Mouse (Mus musculus): ENCODE measurements around the gene Cela1. TPM values are rescaled to one million over a fixed set of nuclear protein-coding genes. Genes with fewer than 3 reads are reported as not detected.

Gene Cela1
- total RNA-seq, 2 experiments from 2014 or later, result not detected

DNA sequence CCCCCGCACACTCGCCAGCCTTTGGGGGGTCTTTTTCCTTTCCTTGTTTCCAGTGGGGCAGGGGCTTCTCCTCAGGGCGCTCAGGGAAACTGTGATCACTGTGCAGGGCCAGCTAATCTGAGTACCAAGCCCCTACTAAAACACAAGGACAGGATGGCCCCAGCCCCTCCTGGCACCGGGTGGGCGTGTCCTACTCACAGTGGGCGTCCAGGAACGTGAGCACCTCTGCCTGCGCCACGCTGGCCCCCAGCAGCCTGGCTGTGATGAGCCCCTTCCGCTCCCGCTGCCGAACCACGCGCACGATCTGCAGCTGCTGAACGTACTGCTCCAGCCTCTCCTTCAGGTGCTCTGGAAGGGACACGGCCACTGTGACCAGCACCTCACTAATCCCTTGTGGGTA, 16.2 kb upstream of the Cela1 start:
- no peak for DNase-seq

DNA sequence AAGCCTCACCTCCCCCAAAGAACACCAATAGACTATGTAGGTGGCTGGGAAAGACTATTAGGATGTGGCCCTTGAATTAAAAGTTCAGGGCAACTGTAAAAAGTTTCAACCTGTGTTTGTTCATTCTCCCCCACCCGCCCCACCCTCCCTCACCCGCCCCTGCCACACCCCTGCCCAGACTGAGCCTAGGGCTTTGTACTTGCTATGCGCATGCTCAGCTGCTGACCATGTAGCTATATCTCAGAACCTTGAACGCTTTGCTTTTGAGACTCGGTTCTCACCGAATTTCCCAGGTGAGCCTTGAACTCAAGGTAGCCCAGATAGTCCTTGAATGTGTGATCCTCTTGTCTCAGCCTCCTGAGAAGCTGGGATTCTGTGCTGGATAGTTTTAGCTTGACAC, 14.1 kb upstream of the Cela1 start:
- no peak for DNase-seq

DNA sequence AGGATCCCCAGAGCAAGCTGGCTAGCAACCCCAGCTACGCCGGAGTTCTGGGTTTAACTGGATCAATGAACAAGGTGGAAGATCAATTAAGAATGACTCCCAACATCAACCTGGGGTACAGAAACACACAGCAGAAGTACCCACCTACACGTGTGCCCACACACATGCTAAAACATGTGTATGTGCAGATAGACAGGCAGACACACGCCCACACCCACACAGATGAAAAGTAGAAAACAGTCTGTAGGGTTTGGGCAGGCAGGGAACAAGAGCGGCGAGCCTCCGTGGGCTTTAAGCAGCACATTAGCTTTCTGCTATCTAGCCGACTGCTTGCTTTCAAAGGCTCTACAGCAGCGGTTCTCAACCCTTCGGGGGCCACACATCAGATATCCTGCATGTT, 13.4 kb upstream of the Cela1 start:
- no peak for DNase-seq

DNA sequence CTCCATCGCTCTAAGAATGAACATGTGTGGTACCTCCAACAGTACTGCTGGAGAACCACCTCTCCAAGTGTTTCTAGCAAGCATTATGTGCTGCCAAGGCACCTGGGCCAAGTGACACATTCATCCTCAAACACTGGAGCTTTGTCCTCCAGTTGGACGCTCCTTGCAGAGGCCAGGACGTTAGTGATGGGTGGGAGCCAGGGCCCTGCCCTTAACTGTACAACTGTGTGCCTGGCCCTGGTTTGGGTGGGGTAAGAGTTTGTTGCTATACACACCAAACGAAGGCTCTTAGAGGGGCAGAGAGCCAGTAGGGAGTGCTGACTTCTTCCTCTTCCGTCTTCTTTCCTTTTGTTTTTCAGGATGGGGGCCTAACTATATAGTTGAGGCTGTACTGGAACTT, 12.7 kb upstream of the Cela1 start:
- DNase-seq, result no peak

DNA sequence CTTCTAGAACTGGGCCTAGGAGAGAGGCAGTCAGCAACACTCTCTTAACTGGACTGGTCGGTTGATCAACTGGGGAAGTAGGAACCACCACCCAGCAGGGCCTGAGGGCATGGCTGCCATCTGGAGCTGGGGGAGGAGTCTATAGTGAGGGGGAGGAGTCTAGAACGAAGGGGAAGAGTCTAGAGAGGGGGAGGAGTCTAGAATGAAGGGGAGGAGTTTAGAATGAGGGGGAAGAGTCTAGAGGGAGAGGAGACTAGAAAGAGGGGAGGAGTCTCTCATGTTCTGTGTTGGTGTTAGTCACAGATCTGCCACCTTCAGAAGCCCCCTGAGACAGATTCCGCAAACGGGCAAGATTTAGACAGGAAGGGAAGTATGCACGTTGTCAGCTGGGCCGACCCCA, 11.7 kb upstream of the Cela1 start:
- no peak for DNase-seq

GRCm38 (mm10) chr15:100698078-100698477, 10.4 kb upstream of the Cela1 start:
- no peak for DNase-seq

DNA sequence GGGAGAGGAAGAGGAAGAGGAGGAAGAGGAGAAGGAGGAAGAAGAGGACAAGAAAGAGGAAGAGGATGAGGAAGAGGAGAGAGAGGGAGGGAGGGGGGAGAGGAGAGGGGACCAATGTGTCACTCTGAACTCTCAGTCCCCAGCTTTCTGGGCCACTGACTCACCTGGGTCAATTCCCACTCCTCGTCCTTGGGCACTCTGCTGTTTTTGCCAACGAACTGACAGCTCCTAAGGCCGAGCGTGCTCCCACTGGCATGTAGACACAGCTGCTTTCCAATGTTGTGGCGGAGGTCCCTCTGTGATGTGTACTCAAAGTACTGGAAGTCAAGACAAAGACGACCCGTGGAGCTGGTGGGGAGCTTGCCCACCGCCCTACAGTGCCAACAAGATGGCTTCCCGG, 6.7 kb upstream of the Cela1 start:
- DNase-seq, result no peak

DNA sequence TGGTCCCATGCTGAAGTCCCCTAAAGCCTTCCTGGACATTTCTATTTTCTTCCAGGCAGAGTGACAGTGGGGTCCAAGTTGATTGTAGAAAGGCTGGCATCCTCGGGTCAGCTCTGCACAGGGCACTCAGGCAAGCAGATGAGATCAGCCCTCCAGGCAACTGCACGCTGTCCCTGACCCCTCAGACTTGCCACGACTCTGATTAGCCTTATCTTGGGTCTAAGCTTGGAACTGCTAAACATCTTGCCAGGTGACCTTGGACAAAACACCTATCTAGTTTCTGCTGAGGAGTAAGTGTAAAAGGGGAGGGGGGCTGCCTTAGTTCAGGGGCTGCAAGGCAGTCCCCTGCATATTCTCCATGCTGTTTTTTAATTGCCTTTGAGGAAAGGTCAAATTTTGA, 4.3 kb upstream of the Cela1 start:
- DNase-seq, result no peak

- no peak for DNase-seq
These were observed 732 bp downstream of the Cela1 start for GRCm38 (mm10) chr15:100686989-100687388.

DNA sequence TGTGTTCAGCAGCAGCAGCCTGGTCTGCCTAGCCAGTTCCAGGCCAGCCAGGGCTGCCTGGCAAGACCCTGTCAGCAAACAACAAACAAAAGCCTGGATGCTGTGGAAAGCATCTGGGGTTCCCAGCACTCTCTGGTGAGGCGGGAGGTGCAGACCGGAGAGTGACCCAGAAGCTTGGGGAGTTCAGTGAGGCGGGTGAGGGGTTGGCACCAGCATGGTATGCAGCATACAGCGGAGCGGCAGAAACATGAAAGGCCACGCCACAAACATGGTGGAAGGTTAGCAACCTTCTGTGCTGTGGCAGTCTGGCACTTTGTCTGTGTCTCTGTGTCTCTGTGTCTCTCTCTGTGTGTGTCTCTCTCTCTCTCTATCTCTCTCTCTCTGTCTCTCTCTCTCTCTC, 1.3 kb downstream of the Cela1 start:
- no peak for DNase-seq

GRCm38 (mm10) chr15:100685849-100686248, 1.9 kb downstream of the Cela1 start:
- no peak for DNase-seq

DNA sequence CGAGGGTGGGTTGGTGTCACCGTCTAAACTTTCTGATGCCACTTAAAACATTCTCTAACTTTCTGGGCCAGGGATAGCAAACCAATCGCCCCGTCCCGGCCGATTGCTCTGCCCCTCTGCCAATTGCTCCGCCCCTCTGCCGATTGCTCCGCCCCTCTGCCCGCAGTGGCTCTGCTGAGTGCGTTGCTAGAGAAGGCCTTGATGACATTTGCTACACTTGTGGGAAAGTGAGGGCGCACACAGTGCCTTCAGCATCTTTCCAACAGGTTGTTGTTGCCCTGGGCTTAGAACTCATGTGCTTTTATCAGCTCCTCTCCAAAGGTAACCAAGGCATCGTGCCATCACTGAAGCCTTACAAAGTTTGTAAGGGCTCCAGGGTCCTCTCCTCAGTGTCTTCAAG, 2.5 kb downstream of the Cela1 start:
- DNase-seq, result no peak

DNA sequence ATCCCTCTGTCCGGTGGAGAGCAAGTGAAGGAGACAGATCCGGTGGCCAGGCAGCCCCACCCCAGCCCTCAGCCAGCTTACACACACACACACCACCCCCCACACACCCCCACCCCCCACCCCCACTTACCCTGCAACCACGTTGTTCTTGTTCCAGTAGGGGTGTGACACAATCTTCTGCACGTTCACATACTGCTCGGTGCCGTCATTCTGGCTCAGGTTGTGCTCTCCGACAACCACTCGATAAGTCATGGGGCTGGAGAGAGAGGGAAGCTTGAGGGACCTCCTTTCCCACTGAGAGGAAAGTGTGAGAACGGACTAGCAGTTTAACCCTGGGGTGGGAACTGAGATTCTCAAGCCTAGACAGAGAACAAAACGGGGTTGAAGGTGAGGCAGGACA, 3.3 kb downstream of the Cela1 start:
- no peak for DNase-seq

DNA sequence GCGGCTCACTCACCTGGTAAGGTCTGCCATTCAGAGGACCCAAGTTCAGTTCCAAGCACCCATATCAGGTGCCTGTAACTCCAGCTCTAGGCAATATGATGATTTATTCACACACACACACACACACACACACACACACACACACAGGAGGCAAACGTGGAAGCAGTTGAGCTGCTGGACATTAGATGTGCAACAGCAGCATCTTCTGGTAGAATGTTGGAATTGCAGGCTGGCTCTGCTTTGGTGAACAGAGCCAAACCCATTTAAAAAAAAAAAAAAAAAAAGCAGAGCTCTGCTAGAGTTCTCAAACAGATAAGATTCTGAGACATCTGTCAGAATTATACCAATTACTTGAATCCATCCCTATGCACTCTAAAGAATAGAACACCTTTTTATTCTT, 4.7 kb downstream of the Cela1 start:
- peak; percentile 47 for DNase-seq

DNA sequence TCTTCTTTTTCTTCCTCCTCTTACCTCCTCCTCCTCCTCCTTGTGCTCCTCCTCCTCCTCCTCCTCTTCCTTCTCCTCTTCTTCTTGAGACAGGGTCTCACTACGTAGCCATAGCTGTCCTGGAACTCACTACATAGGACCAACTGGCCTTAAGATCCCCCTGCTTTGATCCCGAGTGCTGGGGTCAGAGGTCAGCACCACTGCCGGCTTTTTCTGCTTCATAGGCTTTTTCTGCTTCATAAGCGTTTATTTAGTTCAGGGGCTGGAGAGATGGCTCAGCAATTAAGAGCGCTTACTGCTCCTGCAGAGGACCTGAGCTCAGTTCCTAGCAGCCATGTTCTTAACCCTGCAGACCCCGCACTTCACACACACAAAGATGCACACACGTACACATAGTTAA, 6.0 kb downstream of the Cela1 start:
- no peak for DNase-seq

GRCm38 (mm10) chr15:100680381-100680780, 7.3 kb downstream of the Cela1 start:
- no peak for DNase-seq

DNA sequence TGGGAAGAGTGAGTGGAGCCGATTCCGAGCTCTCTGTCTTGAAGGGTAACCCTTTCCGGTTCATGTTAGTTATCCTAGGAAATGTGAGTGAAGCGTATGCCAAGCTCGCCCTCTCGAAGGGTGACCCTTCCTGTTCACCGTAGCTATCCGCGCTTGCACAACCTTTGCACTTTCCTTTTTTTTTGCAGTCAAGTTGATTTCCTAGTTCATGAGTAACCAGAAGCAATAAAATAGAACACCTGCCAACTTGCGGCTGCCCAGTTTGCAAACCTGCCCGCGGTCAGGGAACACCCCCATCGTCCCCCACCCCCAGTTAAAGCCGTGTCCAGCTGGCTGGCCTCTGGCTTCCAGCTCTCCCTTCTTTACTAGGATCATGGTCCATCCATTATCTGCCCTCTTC, 8.7 kb downstream of the Cela1 start:
- no peak for DNase-seq

DNA sequence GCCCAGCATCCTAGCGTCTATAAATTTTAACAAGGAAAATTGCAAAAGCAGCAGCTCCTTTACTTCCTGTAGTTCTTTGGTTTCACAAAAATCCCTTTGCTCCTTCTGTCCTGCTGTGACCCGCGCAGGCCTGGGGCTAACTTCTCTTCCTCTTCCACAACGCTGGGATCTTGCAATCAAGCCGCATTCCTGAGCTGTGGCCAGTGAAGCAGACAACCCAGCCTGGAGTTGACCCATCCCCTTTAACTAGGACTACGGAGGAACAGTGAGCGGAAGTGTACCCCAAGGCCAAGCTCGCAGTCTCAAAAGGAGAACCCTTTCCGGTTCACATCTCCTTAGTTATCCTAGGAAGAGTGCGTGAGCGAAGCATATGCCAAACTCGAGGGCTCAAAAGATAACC, 9.1 kb downstream of the Cela1 start:
- DNase-seq, result no peak

- DNase-seq, result no peak
These were observed 10.0 kb downstream of the Cela1 start for GRCm38 (mm10) chr15:100677675-100678074.

DNA sequence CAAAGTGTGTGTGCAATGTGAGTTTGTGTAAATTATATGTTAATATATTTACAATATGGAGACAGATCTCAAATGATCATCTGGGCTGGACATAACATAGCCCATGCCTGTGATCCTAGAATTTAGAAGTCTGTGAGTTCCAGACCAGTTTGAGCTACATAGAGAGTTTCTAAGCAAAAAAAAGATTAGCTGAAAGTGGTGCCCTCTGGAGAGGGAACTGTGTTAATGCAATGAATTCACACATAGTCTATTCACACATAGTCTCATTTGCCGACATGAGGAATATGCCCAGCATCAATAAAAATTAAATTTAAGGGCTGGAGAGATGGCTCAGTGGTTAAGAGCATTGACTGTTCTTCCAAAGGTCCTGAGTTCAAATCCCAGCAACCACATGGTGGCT, 11.2 kb downstream of the Cela1 start:
- DNase-seq, result no peak

- DNase-seq, result no peak
These were observed 12.2 kb downstream of the Cela1 start for GRCm38 (mm10) chr15:100675486-100675885.

DNA sequence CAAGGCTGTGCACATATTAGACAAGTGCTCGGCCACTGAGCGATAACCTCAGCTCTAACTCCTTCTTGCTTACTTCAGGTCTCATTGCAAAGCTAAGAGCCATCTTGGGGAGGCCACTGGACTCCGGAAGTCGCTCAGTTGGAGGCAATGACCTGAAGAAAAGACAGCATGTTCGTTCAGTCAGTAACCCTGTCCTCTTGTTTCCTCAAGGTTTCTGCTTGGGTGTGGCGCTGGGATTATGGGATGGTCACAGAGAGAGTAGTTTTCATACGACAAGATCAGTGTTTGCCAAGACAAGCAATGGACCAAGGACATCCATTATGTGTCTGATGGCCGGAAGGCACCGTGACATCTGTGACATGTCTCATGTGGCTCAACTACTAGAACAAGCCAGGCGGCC, 13.2 kb downstream of the Cela1 start:
- DNase-seq, result no peak

DNA sequence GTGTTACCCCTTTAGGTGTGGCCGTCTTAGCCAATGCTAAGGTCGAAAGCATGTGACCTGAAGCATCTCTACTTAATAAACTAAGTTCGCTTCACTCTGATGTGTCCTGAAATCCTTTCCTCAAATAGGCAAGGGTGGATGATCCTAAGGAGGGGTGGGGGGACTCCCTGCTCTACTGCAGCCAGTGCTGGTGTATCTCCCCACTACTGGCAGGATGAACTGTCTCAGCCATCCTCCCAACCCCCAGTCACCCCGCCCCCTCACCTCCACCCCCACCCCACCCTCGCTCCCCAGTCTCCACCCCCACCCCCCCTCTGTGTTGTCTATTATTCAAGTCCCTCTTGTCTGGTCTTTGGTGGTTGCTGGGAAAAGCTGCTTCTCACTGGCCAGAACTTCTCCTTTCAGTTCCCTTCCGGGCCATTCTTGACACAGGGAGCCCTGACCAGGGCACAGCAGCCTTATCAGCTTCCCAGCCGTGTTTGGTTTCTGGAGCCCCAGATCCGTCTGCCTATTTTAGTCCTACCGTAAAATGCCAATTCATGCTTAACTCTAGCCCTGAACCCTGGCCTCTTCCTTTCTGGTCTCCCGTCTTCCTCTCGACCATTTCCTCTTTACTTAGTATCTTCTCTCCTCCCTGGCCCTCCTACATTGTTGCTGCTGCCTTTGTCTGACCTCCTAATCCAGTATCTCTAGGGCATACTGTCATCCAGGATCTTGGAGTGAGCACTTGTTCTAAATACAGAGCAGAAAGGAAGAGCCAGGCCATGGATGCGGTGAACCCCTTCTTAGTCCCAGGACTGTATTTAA, 13.9 kb downstream of the Cela1 start:
- no peak for DNase-seq

DNA sequence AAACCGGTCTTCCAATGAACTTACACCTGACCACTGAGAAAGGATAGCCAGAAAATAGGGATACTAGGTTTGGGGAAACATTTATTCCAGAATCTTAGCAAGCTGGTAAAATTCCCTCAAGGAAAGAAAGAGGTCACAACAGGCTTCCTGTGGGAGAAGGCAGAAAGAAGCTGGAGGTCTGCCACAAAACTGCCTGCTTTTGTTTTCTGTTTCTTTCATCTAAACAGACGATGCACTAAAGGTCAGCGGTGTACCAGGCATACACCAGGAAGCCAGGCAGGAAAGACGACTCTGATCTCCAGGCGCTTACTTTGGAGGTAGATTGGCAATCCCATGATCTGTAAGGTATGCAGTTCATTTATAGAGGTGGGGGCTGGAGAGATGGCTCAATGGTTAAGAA, 16.9 kb downstream of the Cela1 start:
- no peak for DNase-seq

DNA sequence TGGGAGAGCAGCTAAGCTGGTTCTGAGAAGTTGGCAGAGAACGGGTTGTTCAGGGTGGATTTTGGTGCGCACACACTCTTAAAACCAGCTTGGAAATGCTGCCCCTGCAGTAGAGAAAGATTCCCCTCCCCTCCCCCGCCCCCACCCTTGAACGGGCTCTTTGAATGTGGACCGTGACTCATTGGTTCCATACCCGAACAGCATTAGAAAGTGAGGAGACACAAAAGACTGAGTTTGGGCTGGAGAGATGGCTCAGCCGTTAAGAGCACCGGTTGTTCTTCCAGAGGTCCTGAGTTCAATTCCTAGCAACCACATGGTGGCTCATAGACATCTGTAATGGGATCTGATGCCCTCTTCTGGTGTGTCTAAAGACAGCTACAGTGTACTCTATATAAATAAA, 17.7 kb downstream of the Cela1 start:
- no peak for DNase-seq

All from gastrocnemius, postnatal 25 days (tissue).